25 mouse cellular contexts compared by ENCODE assay signal in the genomic region with DNA sequence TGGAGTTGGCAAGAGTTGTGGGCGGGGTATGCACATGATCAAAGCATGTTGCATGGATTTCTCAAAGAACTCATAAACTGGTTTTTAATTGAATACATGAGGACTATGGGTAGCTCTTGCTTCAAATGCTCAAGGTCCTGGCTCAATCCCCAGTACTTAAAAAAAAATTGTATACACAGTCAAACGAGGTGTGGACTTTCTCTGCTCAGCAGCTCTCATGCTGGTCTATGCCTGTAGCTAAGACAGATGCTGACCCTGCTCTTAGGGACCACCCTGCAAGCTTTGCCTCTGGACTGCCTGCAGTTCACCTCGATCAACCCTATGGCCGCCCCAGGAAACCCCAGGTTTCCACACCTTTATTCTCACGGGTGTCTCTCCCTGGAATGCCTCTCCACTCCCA.
DNase-seq lines count a peak whose midpoint lies in the region; ATAC-seq and TF ChIP-seq lines count a peak whose summit lies in the region.
"Had no signal": no experiment of that assay in that cellular context is flagged by ENCODE, and none has a peak within 500 bp of the region (broad histone marks: within the 10 kb centered on the region; RNA-seq: fewer than 3 reads in every experiment).

No protein-coding gene starts in this region.

- ATAC-seq in hindbrain, embryonic 12.5 days (ENCODE audit: low FRiP score): no peak
- no peak for ATAC-seq in hindbrain, embryonic 11.5 days (ENCODE audit: low FRiP score)
- ATAC-seq in neural tube, embryonic 13.5 days (ENCODE audit: low read depth): no peak
- ATAC-seq: activated CD4-positive, CD25-positive, alpha-beta regulatory T cell, adult 4 months; inflammation-experienced regulatory T-cells, adult 6 months; midbrain, embryonic 15.5 days had no signal

- no peak overlapping the region for H3K4me3 ChIP-seq in hindbrain, embryonic 12.5 days
- H3K4me3 ChIP-seq in hindbrain, embryonic 11.5 days (ENCODE audit: low read depth, low read length): no peak overlapping the region
- no peak overlapping the region for H3K4me3 ChIP-seq in layer of hippocampus, adult 2 months
- no peak overlapping the region for H3K4me3 ChIP-seq in neural tube, embryonic 13.5 days
- H3K4me3 ChIP-seq: erythroblast, embryonic 14.5 days; forebrain, embryonic 12.5 days; heart, embryonic 15.5 days; midbrain, embryonic 10.5 days; midbrain, embryonic 15.5 days had no signal

- H3K4me2 ChIP-seq in hindbrain, embryonic 12.5 days (replicated peaks): no peak overlapping the region
- no peak overlapping the region for H3K4me2 ChIP-seq in hindbrain, embryonic 11.5 days (replicated peaks; ENCODE audit: low read depth, low read length)
- H3K4me2 ChIP-seq in neural tube, embryonic 13.5 days: no peak overlapping the region
- H3K4me2 ChIP-seq: forebrain, embryonic 12.5 days; heart, embryonic 15.5 days; midbrain, embryonic 15.5 days had no signal

- H3K36me3 ChIP-seq in hindbrain, embryonic 12.5 days: peaks cover 8% of the 10 kb centered on the region
- H3K36me3 ChIP-seq in hindbrain, embryonic 11.5 days (ENCODE audit: control insufficient read depth, insufficient read depth, low read length): no peaks in the 10 kb centered on the region
- no peaks in the 10 kb centered on the region for H3K36me3 ChIP-seq in neural tube, embryonic 13.5 days
- H3K36me3 ChIP-seq: midbrain, embryonic 15.5 days had no signal

- H3K27me3 ChIP-seq in hindbrain, embryonic 12.5 days: no peaks in the 10 kb centered on the region
- H3K27me3 ChIP-seq in hindbrain, embryonic 11.5 days (ENCODE audit: control insufficient read depth, insufficient read depth, low read length): no peaks in the 10 kb centered on the region
- H3K27me3 ChIP-seq in neural tube, embryonic 13.5 days: no peaks in the 10 kb centered on the region
- H3K27me3 ChIP-seq: forebrain, embryonic 12.5 days; heart, embryonic 15.5 days; midbrain, embryonic 15.5 days had no signal

- H3K4me1 ChIP-seq in hindbrain, embryonic 12.5 days: peaks cover 85% of the 10 kb centered on the region
- H3K4me1 ChIP-seq in hindbrain, embryonic 11.5 days (replicated peaks; ENCODE audit: control insufficient read depth, insufficient read depth, low read length): peaks cover 34% of the 10 kb centered on the region
- H3K4me1 ChIP-seq in neural tube, embryonic 13.5 days (replicated peaks): peaks cover 92% of the 10 kb centered on the region

- no peaks in the 10 kb centered on the region for H3K9me3 ChIP-seq in hindbrain, embryonic 12.5 days (replicated peaks)
- H3K9me3 ChIP-seq in hindbrain, embryonic 11.5 days (ENCODE audit: control insufficient read depth, low read length): no peaks in the 10 kb centered on the region
- H3K9me3 ChIP-seq in neural tube, embryonic 13.5 days: no peaks in the 10 kb centered on the region
- H3K9me3 ChIP-seq: forebrain, embryonic 12.5 days; heart, embryonic 15.5 days; midbrain, embryonic 10.5 days; midbrain, embryonic 15.5 days had no signal

- no peak for DNase-seq in hindbrain, embryonic 11.5 days (ENCODE audit: low spot score)
- no peak for DNase-seq in layer of hippocampus, adult 2 months (ENCODE audit: low spot score in 2 of 2)
- DNase-seq in layer of hippocampus, adult 18-20 months (ENCODE audit: low spot score in 2 of 2): no peak
- DNase-seq in neural tube, embryonic 10.5 days (ENCODE audit: extremely low spot score, low spot score): no peak
- DNase-seq in gastrocnemius, postnatal 36 days: no peak
- DNase-seq: adrenal gland, adult 2 months; adrenal gland, postnatal 36 days; cerebellum, postnatal 14 days; gastrocnemius, postnatal 10 days; heart, postnatal 36 days; kidney, adult 11 months; kidney, postnatal 36 days; layer of hippocampus, postnatal 36 days; liver; lung, adult 2 months had no signal

- 0 out of 2 replicates have a peak overlapping the region, but pooled peaks have one; percentile 12 for H3K27ac ChIP-seq in hindbrain, embryonic 12.5 days
- no peak overlapping the region for H3K27ac ChIP-seq in hindbrain, embryonic 11.5 days (ENCODE audit: low read depth, low read length)
- H3K27ac ChIP-seq in layer of hippocampus, adult 2 months: peak overlapping the region; percentile 88; the same call in 1 of the 2 replicates
- peak overlapping the region; percentile 20; the same call in 1 of the 2 replicates for H3K27ac ChIP-seq in neural tube, embryonic 13.5 days (replicated peaks)
- H3K27ac ChIP-seq: heart, embryonic 15.5 days; liver, embryonic 14.5 days had no signal

- H3K9ac ChIP-seq in hindbrain, embryonic 12.5 days: no peak overlapping the region
- no peak overlapping the region for H3K9ac ChIP-seq in hindbrain, embryonic 11.5 days (ENCODE audit: low read depth, low read length)
- no peak overlapping the region for H3K9ac ChIP-seq in neural tube, embryonic 13.5 days
- H3K9ac ChIP-seq: forebrain, embryonic 12.5 days; heart, embryonic 15.5 days; liver, embryonic 14.5 days; midbrain, embryonic 15.5 days had no signal

- intact Hi-C loops in gastrocnemius, postnatal 36 days (cut with DNase I): no loop called here

- no peak for TF ChIP-seq CTCF in layer of hippocampus, adult 2 months (conservative IDR thresholded peaks at IDR 0.05)

- 73% methylated on average over 5 of the region's 5 CpGs for WGBS in hindbrain, embryonic 12.5 days
- WGBS in hindbrain, embryonic 11.5 days: 84% methylated on average over 5 of the region's 5 CpGs
- WGBS in neural tube, embryonic 13.5 days: 78% methylated on average over 5 of the region's 5 CpGs
